Mouse (Mus musculus) cerebellum, adult 18-20 months (tissue): ENCODE measurements at regions not wholly inside any gene's neighbourhood (a gene's known extent, or its start where the extent isn't known, plus 50 kb on each side); places are given as distances from the start of the nearest gene placed in this dataset.

Experiments used
- DNase-seq, 2 experiments: peaks; one replicate each; pipeline ENCODE4 v3.0.0; 2021

GRCm38 (mm10) chr4:131100093-131100795, 156.1 kb downstream of the Matn1 start:
- no peak for DNase-seq

GRCm38 (mm10) chr4:131100796-131101156, 156.6 kb downstream of the Matn1 start:
- DNase-seq: no peak

GRCm38 (mm10) chr4:131102163-131102562, 158.0 kb downstream of the Matn1 start:
- DNase-seq: no peak

GRCm38 (mm10) chr4:131107127-131107857, 163.1 kb downstream of the Matn1 start:
- DNase-seq: peak; percentile 64 to 73

- no peak for DNase-seq
Observed at GRCm38 (mm10) chr4:131112536-131112935, 168.4 kb downstream of the Matn1 start.

GRCm38 (mm10) chr4:131113727-131114303, 169.6 kb downstream of the Matn1 start:
- DNase-seq: no peak

- no peak for DNase-seq
Observed at GRCm38 (mm10) chr4:131115247-131115646, 171.1 kb downstream of the Matn1 start.

GRCm38 (mm10) chr4:131118586-131118985, 174.4 kb downstream of the Matn1 start:
- peak; percentile 40 to 47 for DNase-seq

GRCm38 (mm10) chr4:131119621-131120020, 175.4 kb downstream of the Matn1 start:
- peak; percentile 69 to 70 for DNase-seq

- peak; percentile 92 to 95 for DNase-seq
Observed at GRCm38 (mm10) chr4:131120680-131121079, 176.5 kb downstream of the Matn1 start.

GRCm38 (mm10) chr4:131125975-131126374, 181.8 kb downstream of the Matn1 start:
- DNase-seq: no peak

GRCm38 (mm10) chr4:131126901-131127300, 182.7 kb downstream of the Matn1 start:
- no peak for DNase-seq

- DNase-seq: no peak
Observed at GRCm38 (mm10) chr4:131128646-131129045, 184.5 kb downstream of the Matn1 start.

GRCm38 (mm10) chr4:131132201-131132600, 188.0 kb downstream of the Matn1 start:
- DNase-seq: no peak

GRCm38 (mm10) chr4:131132781-131133180, 188.6 kb downstream of the Matn1 start:
- DNase-seq: no peak

- DNase-seq: no peak
Observed at GRCm38 (mm10) chr4:131135841-131136240, 191.7 kb downstream of the Matn1 start.

- no peak for DNase-seq
Observed at GRCm38 (mm10) chr4:131138891-131139290, 194.7 kb downstream of the Matn1 start.

- DNase-seq: no peak
Observed at GRCm38 (mm10) chr4:131141890-131142465, 197.8 kb downstream of the Matn1 start.

GRCm38 (mm10) chr4:131145507-131145906, 201.3 kb downstream of the Matn1 start:
- no peak for DNase-seq

- peak; percentile 56 to 60 for DNase-seq
Observed at GRCm38 (mm10) chr4:131148042-131148747, 204.0 kb downstream of the Matn1 start.

GRCm38 (mm10) chr4:131149466-131149865, 205.3 kb downstream of the Matn1 start:
- no peak for DNase-seq

- peak; percentile 69 to 72 for DNase-seq
Observed at GRCm38 (mm10) chr4:131159712-131160111, 215.5 kb downstream of the Matn1 start.

GRCm38 (mm10) chr4:131160135-131160534, 215.9 kb downstream of the Matn1 start:
- DNase-seq: peak; percentile 41 to 49
